28 mouse cellular contexts compared by ENCODE assay signal in genomic region chr7:127681888-127682553, GRCm38 (mm10). TPM values are rescaled to one million over a fixed set of nuclear protein-coding genes. Genes with fewer than 3 reads are reported as not detected.
DNase-seq lines count a peak whose midpoint lies in the region; ATAC-seq and TF ChIP-seq lines count a peak whose summit lies in the region.
"Had no signal": no experiment of that assay in that cellular context is flagged by ENCODE, and none has a peak within 500 bp of the region (broad histone marks: within the 10 kb centered on the region; RNA-seq: fewer than 3 reads in every experiment).

No protein-coding gene starts in this region.

- DNase-seq in gastrocnemius, adult 2 months: no peak
- no peak for DNase-seq in gastrocnemius, postnatal 4 days (ENCODE audit: low spot score in 2 of 2)
- no peak for DNase-seq in liver, embryonic 13.5 days
- DNase-seq in liver: no peak
- DNase-seq in adrenal gland, postnatal 14 days: peak; percentile 46
- DNase-seq in testis, postnatal 10 days (ENCODE audit: low spot score): peak; percentile 41
- no peak for DNase-seq in hindbrain, embryonic 10.5 days (ENCODE audit: low spot score)
- DNase-seq: cerebellum, adult 2 months; cerebellum, postnatal 25 days; gastrocnemius, postnatal 14 days; kidney, adult 11 months; kidney, postnatal 36 days; retina, postnatal 1 day; right cerebral cortex, postnatal 25 days; thymus, postnatal 25 days had no signal

- no peak overlapping the region for H3K9ac ChIP-seq in liver, embryonic 13.5 days
- H3K9ac ChIP-seq: forebrain, embryonic 15.5 days; kidney, embryonic 15.5 days; limb, embryonic 12.5 days; midbrain, embryonic 12.5 days had no signal

- no peak for TF ChIP-seq CTCF in gastrocnemius, adult 2 months (IDR thresholded peaks at IDR 0.05)

- H3K4me1 ChIP-seq in liver, embryonic 13.5 days (replicated peaks): peaks cover 44% of the 10 kb centered on the region
- peaks cover 16% of the 10 kb centered on the region for H3K4me1 ChIP-seq in hindbrain, embryonic 10.5 days (replicated peaks)
- H3K4me1 ChIP-seq: midbrain, embryonic 12.5 days had no signal

- no peak for ATAC-seq in liver, embryonic 13.5 days (ENCODE audit: low read depth)
- ATAC-seq: forebrain, embryonic 15.5 days; hindbrain, postnatal 0 days; lung, postnatal 0 days had no signal

- H3K4me3 ChIP-seq in gastrocnemius, adult 2 months: no peak overlapping the region
- no peak overlapping the region for H3K4me3 ChIP-seq in liver, embryonic 13.5 days (replicated peaks)
- H3K4me3 ChIP-seq in hindbrain, embryonic 10.5 days: no peak overlapping the region
- H3K4me3 ChIP-seq: forebrain, embryonic 15.5 days; kidney, embryonic 15.5 days; limb, embryonic 12.5 days; midbrain, embryonic 12.5 days had no signal

- H3K27me3 ChIP-seq in liver, embryonic 13.5 days: no peaks in the 10 kb centered on the region
- no peaks in the 10 kb centered on the region for H3K27me3 ChIP-seq in hindbrain, embryonic 10.5 days (ENCODE audit: insufficient read depth, poor library complexity, severe bottlenecking)
- H3K27me3 ChIP-seq: forebrain, embryonic 15.5 days; kidney, embryonic 15.5 days; limb, embryonic 12.5 days; midbrain, embryonic 12.5 days had no signal

- H3K36me3 ChIP-seq in liver, embryonic 13.5 days: no peaks in the 10 kb centered on the region
- H3K36me3 ChIP-seq in hindbrain, embryonic 10.5 days: peaks cover 12% of the 10 kb centered on the region
- H3K36me3 ChIP-seq: forebrain, embryonic 15.5 days; midbrain, embryonic 12.5 days had no signal

- no peak overlapping the region for H3K4me2 ChIP-seq in liver, embryonic 13.5 days
- H3K4me2 ChIP-seq: forebrain, embryonic 15.5 days; kidney, embryonic 15.5 days; limb, embryonic 12.5 days; midbrain, embryonic 12.5 days had no signal

- intact Hi-C loops in gastrocnemius, adult 2 months (cut with DNase I): no loop called here

- H3K9me3 ChIP-seq in liver, embryonic 13.5 days (replicated peaks): no peaks in the 10 kb centered on the region
- no peaks in the 10 kb centered on the region for H3K9me3 ChIP-seq in hindbrain, embryonic 10.5 days
- H3K9me3 ChIP-seq: forebrain, embryonic 15.5 days; kidney, embryonic 15.5 days; midbrain, embryonic 12.5 days had no signal

- H3K27ac ChIP-seq in gastrocnemius, adult 2 months: peak overlapping the region; percentile 51; the same call in 1 of the 2 replicates
- H3K27ac ChIP-seq in liver, embryonic 13.5 days: peak overlapping the region; percentile 29; the same call in 1 of the 2 replicates
- no peak overlapping the region for H3K27ac ChIP-seq in hindbrain, embryonic 10.5 days
- H3K27ac ChIP-seq: forebrain, embryonic 15.5 days; hindbrain, postnatal 0 days; kidney, embryonic 15.5 days; limb, embryonic 12.5 days; macrophage; midbrain, embryonic 12.5 days had no signal

- 59% methylated on average over 8 of the region's 8 CpGs for WGBS in liver, embryonic 13.5 days (ENCODE audit: insufficient replicate concordance)
- WGBS in hindbrain, embryonic 10.5 days: 91% methylated on average over 8 of the region's 8 CpGs

RNA-seq across cellular contexts. Expression of gene Bcl7c, which starts 26.7 kb away (rescaled TPM):
- total RNA-seq in gastrocnemius, adult 2 months (2021): 10 to 100 TPM; 26.7 to 32.9 TPM
- 100 to 1,000 TPM; 112 to 132 TPM for total RNA-seq in gastrocnemius, postnatal 4 days (2021)
- polyA plus RNA-seq in liver, embryonic 13.5 days (2015; fragmentation: Nextera tagmentation; extraction: Ambion mirVana): 26.9 and 28.9 TPM in 2 replicates
- 64.8 and 69.2 TPM in 2 replicates for total RNA-seq in adrenal gland, postnatal 14 days (2021)
- polyA plus RNA-seq in hindbrain, embryonic 10.5 days (2016; fragmentation: Nextera tagmentation; extraction: Ambion mirVana): 55.9 and 56.6 TPM in 2 replicates

RNA-seq across cellular contexts. Expression of gene Ctf1, which starts 30.5 kb away (rescaled TPM):
- total RNA-seq in gastrocnemius, adult 2 months (2021): 10 to 100 TPM; 16.8 to 18.1 TPM
- total RNA-seq in gastrocnemius, postnatal 4 days (2021): 10 to 100 TPM in 1 of 2 experiments, 1 to 10 TPM in 1; 7.0 to 10.0 TPM
- polyA plus RNA-seq in liver, embryonic 13.5 days (2015; fragmentation: Nextera tagmentation; extraction: Ambion mirVana): 1.8 and 2.2 TPM in 2 replicates
- total RNA-seq in adrenal gland, postnatal 14 days (2021): 4.7 and 5.1 TPM in 2 replicates
- polyA plus RNA-seq in hindbrain, embryonic 10.5 days (2016; fragmentation: Nextera tagmentation; extraction: Ambion mirVana): 5.1 and 5.8 TPM in 2 replicates
- total RNA-seq: monocyte, adult 5-6 weeks had no signal
- polyA plus RNA-seq: macrophage had no signal

RNA-seq across cellular contexts. Expression of gene Ctf2, which starts 49.9 kb away (rescaled TPM):
- total RNA-seq in gastrocnemius, adult 2 months (2021): not detected
- not detected for total RNA-seq in gastrocnemius, postnatal 4 days (2021)
- 0.07 and 0.16 TPM in 2 replicates for polyA plus RNA-seq in liver, embryonic 13.5 days (2015; fragmentation: Nextera tagmentation; extraction: Ambion mirVana)
- total RNA-seq in adrenal gland, postnatal 14 days (2021): not detected in 2 replicates
- polyA plus RNA-seq in hindbrain, embryonic 10.5 days (2016; fragmentation: Nextera tagmentation; extraction: Ambion mirVana): 0.26 and 0.37 TPM in 2 replicates
- total RNA-seq: gastrocnemius, postnatal 14 days; hindbrain, postnatal 0 days; layer of hippocampus, adult 8-10 months; left cerebral cortex, postnatal 14 days had no signal
- polyA plus RNA-seq: cerebellum, adult 2 months; heart, postnatal 0 days; hindbrain, postnatal 0 days; macrophage; spleen, adult 2 months; testis, adult 2 months had no signal

Comparison
In these comparisons a context has a peak if more than half of its experiments do, and no peak if none do; other contexts are left out.
1. DNase-seq: peak in adrenal gland, postnatal 14 days (single experiment) and testis, postnatal 10 days (single experiment); none in gastrocnemius, adult 2 months (single experiment), gastrocnemius, postnatal 4 days (0 of 2), liver, embryonic 13.5 days (single experiment), liver (single experiment) and hindbrain, embryonic 10.5 days (single experiment).